Mouse (Mus musculus): ENCODE measurements around the gene Grb2.

- no peak for TF ChIP-seq CTCF (IDR thresholded peaks at IDR 0.05; ENCODE audit: borderline replicate concordance, control insufficient read depth, extremely low read depth, insufficient read depth, low read length, poor library complexity)
- no peak for TF ChIP-seq POLR2A (IDR thresholded peaks at IDR 0.05; ENCODE audit: control insufficient read depth, extremely low read depth, insufficient read depth, low read length, poor library complexity)
These were observed 25.8 kb upstream of the Grb2 start for GRCm38 (mm10) chr11:115734041-115734686.
